Mouse (Mus musculus) limb, embryonic 14.5 days (tissue): ENCODE data around the gene Ddc. TPM values are rescaled to one million over a fixed set of nuclear protein-coding genes. Genes with fewer than 3 reads are reported as not detected.

Experiments
- ATAC-seq: fragments of 200-750 bp; cut with Nextera tagmentation; 2 replicates; pipeline ENCODE4 v1.8.0; 2017; ENCODE audit warnings: low read depth, moderate number of reproducible peaks, moderate TSS enrichment; ENCODE audit not compliant: low FRiP score
- DNase-seq: peaks from one replicate; pipeline ENCODE4 v3.0.0-alpha.2; 2015; ENCODE audit warnings: low spot score
- H3K27ac ChIP-seq: fragments of 300-500 bp; sonication (generic); replicated peaks from 2 replicates; pipeline ENCODE4 v1.5.1; 2014; ENCODE audit warnings: low read depth, mild to moderate bottlenecking, low read length, moderate library complexity, mixed read lengths
- H3K27me3 ChIP-seq: fragments of 300-500 bp; sonication (generic); 2 replicates; pipeline ENCODE4 v1.6.1; 2014; ENCODE audit warnings: low read length, mixed read lengths; ENCODE audit not compliant: control insufficient read depth, insufficient read depth
- H3K36me3 ChIP-seq: fragments of 300-500 bp; sonication (generic); 2 replicates; pipeline ENCODE4 v1.6.1; 2014; ENCODE audit warnings: mild to moderate bottlenecking, low read length, moderate library complexity, mixed read lengths; ENCODE audit not compliant: control insufficient read depth, insufficient read depth
- H3K4me1 ChIP-seq: fragments of 300-500 bp; sonication (generic); 2 replicates; pipeline ENCODE4 v1.6.1; 2014; ENCODE audit warnings: antibody characterized with exemption, low read length, mixed read lengths; ENCODE audit not compliant: control insufficient read depth, insufficient read depth
- H3K4me2 ChIP-seq: fragments of 300-500 bp; sonication (generic); replicated peaks from 2 replicates; pipeline ENCODE4 v1.6.1; 2014; ENCODE audit warnings: low read depth, mild to moderate bottlenecking, low read length, moderate library complexity; ENCODE audit not compliant: severe bottlenecking
- H3K4me3 ChIP-seq: fragments of 300-500 bp; sonication (generic); replicated peaks from 2 replicates; pipeline ENCODE4 v1.5.1; 2014; ENCODE audit warnings: low read length
- H3K9ac ChIP-seq: fragments of 300-500 bp; sonication (generic); 2 replicates; pipeline ENCODE4 v1.6.1; 2014; ENCODE audit warnings: mild to moderate bottlenecking, low read depth, low read length, moderate library complexity; ENCODE audit not compliant: severe bottlenecking
- H3K9me3 ChIP-seq: fragments of 300-500 bp; sonication (generic); 2 replicates; pipeline ENCODE4 v1.6.1; 2016; ENCODE audit warnings: low read length; ENCODE audit not compliant: control insufficient read depth
- POLR2A ChIP-seq: fragments of 200-500 bp; IDR thresholded peaks from 2 replicates; pipeline ENCODE4 v1.8.0; 2012; ENCODE audit warnings: inconsistent platforms, mild to moderate bottlenecking, moderate library complexity, borderline replicate concordance; ENCODE audit not compliant: insufficient read depth, insufficient read length; ENCODE audit errors: extremely low read depth
- WGBS: fragments of 180-500 bp; shearing (Covaris S2); extraction: QIAGEN DNeasy Blood & Tissue Kit; methylation state at CpG from one replicate; pipeline ENCODE4 v1.1.7; 2014; 5-methylcytosine and 5-hydroxymethylcytosine counted together
- polyA plus RNA-seq, 2 experiments: library from polyadenylated mRNA; depleted of rRNA in 1 of 2; stranded (reverse) in 1 of 2; unstranded in 1 of 2; fragments of >200 nt; fragmentation: Nextera tagmentation in 1 of 2; extraction: Ambion mirVana in 1 of 2; gene quantifications; 2 replicates each; pipeline versions ENCODE4 v1.2.1 to v1.2.3; 2012 to 2014

The Ddc gene
- polyA plus RNA-seq, 2 experiments, result 12.6 to 20.7 TPM

GRCm38 (mm10) chr11:11862502-11862901, 35.4 kb downstream of the Ddc start:
- ATAC-seq, result peak; percentile 20; the same call in 1 of the 2 replicates

GRCm38 (mm10) chr11:11856959-11857358, 41.0 kb downstream of the Ddc start:
- 78% methylated on average over 3 of the region's 3 CpGs for WGBS
- H3K9ac ChIP-seq, result no peak overlapping the region
- H3K4me1 ChIP-seq, result peaks cover 27% of the 10 kb centered on the region
- peak overlapping the region; percentile 75; the same call in 1 of the 2 replicates for H3K27ac ChIP-seq
- H3K36me3 ChIP-seq, result no peaks in the 10 kb centered on the region
- H3K27me3 ChIP-seq, result no peaks in the 10 kb centered on the region
- no peaks in the 10 kb centered on the region for H3K9me3 ChIP-seq
- ATAC-seq (peak; percentile 39), DNase-seq (no peak)
- H3K4me3 ChIP-seq, result no peak overlapping the region
- no peak for TF ChIP-seq POLR2A
- no peak overlapping the region for H3K4me2 ChIP-seq

More at GRCm38 (mm10) chr11:11862502-11862901, 35.4 kb downstream of the Ddc start:
- no peak overlapping the region for H3K4me3 ChIP-seq
- H3K36me3 ChIP-seq, result no peaks in the 10 kb centered on the region
- H3K9ac ChIP-seq, result no peak overlapping the region
- no peak overlapping the region for H3K4me2 ChIP-seq
- no peak for DNase-seq
- H3K4me1 ChIP-seq, result peaks cover 14% of the 10 kb centered on the region; the same call in 1 of the 2 replicates
- peak overlapping the region; percentile 3; the same call in 1 of the 2 replicates for H3K27ac ChIP-seq
- H3K9me3 ChIP-seq, result no peaks in the 10 kb centered on the region
- TF ChIP-seq POLR2A, result no peak
- H3K27me3 ChIP-seq, result no peaks in the 10 kb centered on the region
- WGBS, result 53% methylated on average over 1 of the region's 1 CpGs

- Histone ChIP-seq H3K9me3 (no peaks in the 10 kb centered on the region), H3K9ac (no peak overlapping the region), H3K4me3 (no peak overlapping the region), H3K36me3 (no peaks in the 10 kb centered on the region), H3K27ac (peak overlapping the region; percentile 75), H3K27me3 (no peaks in the 10 kb centered on the region), H3K4me2 (no peak overlapping the region), H3K4me1 (peaks cover 34% of the 10 kb centered on the region)
- no peak for DNase-seq
- no peak for ATAC-seq
- TF ChIP-seq POLR2A, result no peak
- 37% methylated on average over 11 of the region's 11 CpGs for WGBS
These were observed 42.2 kb downstream of the Ddc start for GRCm38 (mm10) chr11:11855685-11856131.

- 15% methylated on average over 6 of the region's 6 CpGs for WGBS
These were observed 42.8 kb downstream of the Ddc start for GRCm38 (mm10) chr11:11855061-11855672.

GRCm38 (mm10) chr11:11853731-11854461, 44.0 kb downstream of the Ddc start:
- Histone ChIP-seq H3K9me3 (no peaks in the 10 kb centered on the region), H3K27me3 (no peaks in the 10 kb centered on the region), H3K4me3 (no peak overlapping the region), H3K36me3 (no peaks in the 10 kb centered on the region), H3K4me2 (no peak overlapping the region), H3K4me1 (peaks cover 43% of the 10 kb centered on the region), H3K9ac (no peak overlapping the region), H3K27ac (peak overlapping the region; percentile 59)
- DNase-seq, result no peak
- ATAC-seq, result no peak
- 36% methylated on average over 4 of the region's 4 CpGs for WGBS
- no peak for TF ChIP-seq POLR2A

More at GRCm38 (mm10) chr11:11855061-11855672, 42.8 kb downstream of the Ddc start:
- peaks cover 40% of the 10 kb centered on the region for H3K4me1 ChIP-seq
- ATAC-seq (peak; percentile 83), DNase-seq (peak; percentile 75)
- H3K9me3 ChIP-seq, result no peaks in the 10 kb centered on the region
- no peaks in the 10 kb centered on the region for H3K27me3 ChIP-seq
- peak overlapping the region; percentile 75 for H3K27ac ChIP-seq
- H3K9ac ChIP-seq, result no peak overlapping the region
- H3K36me3 ChIP-seq, result no peaks in the 10 kb centered on the region
- no peak for TF ChIP-seq POLR2A
- H3K4me2 ChIP-seq, result no peak overlapping the region
- H3K4me3 ChIP-seq, result no peak overlapping the region
